Mouse (Mus musculus) embryonic facial prominence, embryonic 11.5 days (tissue): ENCODE data around the gene Uqcr11. TPM values are rescaled to one million over a fixed set of nuclear protein-coding genes. Genes with fewer than 3 reads are reported as not detected.

Source experiments
- ATAC-seq: fragments of 200-750 bp; cut with Nextera tagmentation; replicated peaks from 2 replicates; pipeline ENCODE4 v1.8.0; 2017; ENCODE audit warnings: low read depth; ENCODE audit not compliant: insufficient number of reproducible peaks, low FRiP score, low TSS enrichment
- DNase-seq: peaks from one replicate; pipeline ENCODE4 v3.0.0-alpha.2; 2015; ENCODE audit warnings: low spot score
- H3K27ac ChIP-seq: fragments of 300-500 bp; sonication (generic); replicated peaks from 2 replicates; pipeline ENCODE4 v1.5.1; 2014; ENCODE audit warnings: mild to moderate bottlenecking, low read depth, low read length, control low read depth
- H3K27me3 ChIP-seq: fragments of 300-500 bp; sonication (generic); 2 replicates; pipeline ENCODE4 v1.6.1; 2014; ENCODE audit warnings: mild to moderate bottlenecking, low read length, moderate library complexity, mixed read lengths; ENCODE audit not compliant: control insufficient read depth, insufficient read depth
- H3K36me3 ChIP-seq: fragments of 300-500 bp; sonication (generic); replicated peaks from 2 replicates; pipeline ENCODE4 v1.6.1; 2014; ENCODE audit warnings: low read depth, mild to moderate bottlenecking, low read length, moderate library complexity, mixed read lengths; ENCODE audit not compliant: control insufficient read depth, insufficient read depth
- H3K4me1 ChIP-seq: fragments of 300-500 bp; sonication (generic); 2 replicates; pipeline ENCODE4 v1.6.1; 2014; ENCODE audit warnings: low read length, mixed read lengths; ENCODE audit not compliant: control insufficient read depth, insufficient read depth
- H3K4me2 ChIP-seq: fragments of 300-500 bp; sonication (generic); 2 replicates; pipeline ENCODE4 v1.6.1; 2014; ENCODE audit warnings: low read depth, mild to moderate bottlenecking, control low read depth, low read length, moderate library complexity
- H3K4me3 ChIP-seq: fragments of 300-500 bp; sonication (generic); 2 replicates; pipeline ENCODE4 v1.5.1; 2014; ENCODE audit warnings: low read depth, low read length, control low read depth
- H3K9ac ChIP-seq: fragments of 300-500 bp; sonication (generic); replicated peaks from 2 replicates; pipeline ENCODE4 v1.6.1; 2014; ENCODE audit warnings: mild to moderate bottlenecking, control low read depth, low read length
- H3K9me3 ChIP-seq: fragments of 300-500 bp; sonication (generic); replicated peaks from 2 replicates; pipeline ENCODE4 v1.6.1; 2016; ENCODE audit warnings: mild to moderate bottlenecking, low read length, inconsistent platforms, mixed read lengths; ENCODE audit not compliant: control insufficient read depth
- WGBS: fragments of 180-500 bp; shearing (Covaris S2); extraction: QIAGEN DNeasy Blood & Tissue Kit; methylation state at CpG from one replicate; pipeline ENCODE4 v1.1.7; 2014; 5-methylcytosine and 5-hydroxymethylcytosine counted together
- polyA plus RNA-seq: library from polyadenylated mRNA; unstranded; fragments of >200 nt; fragmentation: Nextera tagmentation; extraction: Ambion mirVana; gene quantifications from 2 replicates; pipeline ENCODE4 v1.2.1, GENCODE M21; 2014

Uqcr11 gene
- polyA plus RNA-seq, 1 experiment from 2014 or later: 377 TPM

DNA sequence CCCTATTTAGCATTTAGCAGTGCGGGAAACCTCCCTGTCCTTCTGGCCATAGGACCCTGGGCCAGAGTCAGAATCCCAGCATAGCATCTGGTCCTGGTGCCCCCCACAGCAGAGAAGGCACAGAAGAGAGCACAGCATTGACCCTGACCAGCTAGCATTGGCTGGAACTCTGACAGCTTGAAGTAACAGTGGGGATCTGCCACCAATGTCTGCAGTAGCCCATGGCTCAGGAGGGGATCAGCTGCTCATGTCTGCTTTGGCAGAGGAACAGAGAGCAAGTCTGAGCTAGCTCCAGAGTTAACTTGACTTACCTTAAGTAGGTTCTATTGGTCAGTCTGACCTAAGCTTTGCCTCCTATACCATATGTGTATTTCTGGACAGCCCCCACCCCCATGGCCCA is 11.2 kb upstream of the Uqcr11 start:
- Histone ChIP-seq H3K4me2 (no peak overlapping the region), H3K27ac (no peak overlapping the region), H3K27me3 (no peaks in the 10 kb centered on the region), H3K9ac (no peak overlapping the region), H3K36me3 (peaks cover 67% of the 10 kb centered on the region), H3K4me3 (no peak overlapping the region), H3K9me3 (no peaks in the 10 kb centered on the region), H3K4me1 (no peaks in the 10 kb centered on the region)
- ATAC-seq: no peak
- no peak for DNase-seq
- 92% methylated on average over 1 of the region's 1 CpGs for WGBS

DNA sequence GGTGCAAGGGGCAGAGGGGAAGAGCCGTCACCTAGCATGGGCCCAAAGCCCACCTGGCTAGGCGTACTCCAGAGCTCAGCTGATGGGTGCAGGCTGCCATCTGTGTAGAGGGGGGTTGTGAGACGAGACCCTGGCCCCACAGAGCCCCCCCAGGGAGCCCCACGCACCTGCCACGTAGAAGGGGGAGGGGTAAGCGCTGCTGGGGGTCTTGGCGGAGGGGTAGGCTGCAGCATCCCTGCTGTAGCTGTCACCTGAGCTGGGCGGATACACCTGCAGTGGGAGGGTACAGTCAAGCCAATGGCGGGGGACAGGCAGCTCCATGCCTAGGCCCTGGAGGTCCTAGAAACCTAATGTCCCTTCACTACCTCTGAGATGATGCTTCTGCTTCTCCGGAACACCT is 10.7 kb upstream of the Uqcr11 start:
- Histone ChIP-seq H3K36me3 (peaks cover 71% of the 10 kb centered on the region), H3K9me3 (no peaks in the 10 kb centered on the region), H3K27me3 (no peaks in the 10 kb centered on the region), H3K27ac (no peak overlapping the region), H3K4me3 (no peak overlapping the region), H3K4me1 (no peaks in the 10 kb centered on the region), H3K9ac (no peak overlapping the region), H3K4me2 (no peak overlapping the region)
- ATAC-seq (no peak), DNase-seq (no peak)
- 90% methylated on average over 10 of the region's 10 CpGs for WGBS

DNA sequence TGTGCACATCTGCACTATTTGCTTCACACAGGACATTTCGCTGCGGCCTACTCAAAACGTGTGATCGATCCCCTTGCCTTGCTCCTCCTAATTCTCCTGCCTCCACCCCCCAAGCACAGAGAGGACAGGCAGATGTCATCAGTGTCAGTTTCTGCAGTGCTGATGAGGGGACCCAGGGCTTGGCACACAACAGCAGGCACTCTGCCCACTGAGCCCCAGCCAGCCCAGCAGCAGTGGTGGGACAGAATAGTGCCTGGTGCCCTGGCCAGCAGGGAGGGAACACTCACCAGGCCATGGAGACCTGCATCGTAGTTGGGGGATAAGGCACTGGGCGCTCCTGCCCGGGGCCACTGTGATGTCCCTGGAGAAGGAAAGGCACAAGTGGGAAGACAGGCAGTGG is 8.9 kb upstream of the Uqcr11 start:
- H3K27me3 ChIP-seq: no peaks in the 10 kb centered on the region
- H3K9ac ChIP-seq: no peak overlapping the region
- no peak overlapping the region for H3K4me2 ChIP-seq
- H3K4me3 ChIP-seq: no peak overlapping the region
- no peak for ATAC-seq
- H3K4me1 ChIP-seq: no peaks in the 10 kb centered on the region
- no peaks in the 10 kb centered on the region for H3K9me3 ChIP-seq
- no peak overlapping the region for H3K27ac ChIP-seq
- peaks cover 74% of the 10 kb centered on the region for H3K36me3 ChIP-seq
- no peak for DNase-seq
- 86% methylated on average over 7 of the region's 7 CpGs for WGBS

DNA sequence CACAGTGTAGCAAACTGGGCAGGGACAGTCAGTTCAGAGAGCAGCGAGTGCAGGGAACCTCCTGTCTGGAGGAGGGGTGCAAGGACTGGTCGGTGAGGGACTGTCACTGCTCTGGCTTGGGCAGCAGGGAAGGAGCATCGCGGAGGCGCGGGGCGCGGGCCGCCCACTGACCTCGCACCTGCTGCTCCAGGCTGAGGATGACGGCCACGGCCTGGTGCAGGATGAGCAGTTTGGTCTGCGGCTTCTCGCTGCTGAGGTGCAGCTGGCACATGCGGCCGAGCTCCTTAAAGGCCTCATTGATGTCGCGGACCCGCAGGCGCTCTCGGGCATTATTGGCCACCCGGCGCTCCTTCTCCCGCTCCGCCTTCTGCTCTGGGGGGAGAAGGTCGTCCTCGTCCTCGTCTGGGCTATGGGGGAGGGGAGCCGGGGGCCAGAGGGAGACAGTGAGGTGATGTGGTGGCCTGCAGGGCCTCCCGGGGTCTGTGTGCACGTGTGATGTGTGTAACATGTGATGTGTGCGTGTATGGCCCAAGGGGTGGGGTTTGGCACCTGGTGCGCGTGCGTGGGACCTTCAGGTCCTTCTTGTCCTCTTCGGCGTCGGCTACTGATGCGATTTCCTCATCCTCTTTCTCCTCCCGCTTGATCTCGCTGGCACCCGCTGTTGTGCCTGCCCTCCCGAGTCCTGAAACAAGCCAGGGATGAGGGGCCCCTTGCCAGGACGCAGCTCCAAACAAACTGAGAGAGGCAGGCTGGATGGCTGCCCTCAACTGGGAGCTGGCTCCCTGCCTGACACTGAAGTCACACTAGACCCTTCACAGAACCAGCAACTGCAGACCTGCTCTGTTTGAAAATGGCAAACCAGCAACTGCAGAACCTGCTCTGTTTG is 6.3 kb upstream of the Uqcr11 start:
- Histone ChIP-seq H3K36me3 (peaks cover 61% of the 10 kb centered on the region), H3K27ac (no peak overlapping the region), H3K27me3 (no peaks in the 10 kb centered on the region), H3K4me1 (no peaks in the 10 kb centered on the region), H3K9me3 (no peaks in the 10 kb centered on the region), H3K9ac (no peak overlapping the region), H3K4me3 (no peak overlapping the region), H3K4me2 (no peak overlapping the region)
- ATAC-seq (no peak), DNase-seq (no peak)
- 90% methylated on average over 44 of the region's 44 CpGs for WGBS

DNA sequence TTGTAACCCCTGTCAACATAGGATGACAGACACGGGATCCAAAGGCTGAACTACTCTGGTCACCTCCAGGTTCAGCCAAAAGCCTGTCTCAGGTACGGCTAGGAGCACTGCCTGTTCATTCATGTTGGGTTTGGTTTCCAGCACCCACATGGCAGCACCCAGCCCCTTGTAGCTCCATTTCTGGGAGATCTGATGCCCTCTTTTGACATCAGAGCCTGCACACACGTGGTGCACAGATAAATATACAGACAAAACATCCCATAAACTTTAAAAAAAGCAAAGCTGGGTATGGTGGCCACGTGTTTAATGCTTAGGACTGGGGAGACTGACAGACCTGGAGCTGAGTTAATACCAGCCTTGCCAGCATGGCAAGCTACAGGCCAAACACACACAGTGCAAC is 1.3 kb upstream of the Uqcr11 start:
- H3K4me3 ChIP-seq: no peak overlapping the region
- H3K27ac ChIP-seq: no peak overlapping the region
- no peak for DNase-seq
- WGBS: 56% methylated on average over 4 of the region's 4 CpGs
- H3K4me2 ChIP-seq: no peak overlapping the region
- ATAC-seq: no peak
- H3K9me3 ChIP-seq: no peaks in the 10 kb centered on the region
- H3K9ac ChIP-seq: no peak overlapping the region
- peaks cover 28% of the 10 kb centered on the region for H3K36me3 ChIP-seq
- no peaks in the 10 kb centered on the region for H3K27me3 ChIP-seq
- H3K4me1 ChIP-seq: no peaks in the 10 kb centered on the region; the same call in none of the 2 replicates

DNA sequence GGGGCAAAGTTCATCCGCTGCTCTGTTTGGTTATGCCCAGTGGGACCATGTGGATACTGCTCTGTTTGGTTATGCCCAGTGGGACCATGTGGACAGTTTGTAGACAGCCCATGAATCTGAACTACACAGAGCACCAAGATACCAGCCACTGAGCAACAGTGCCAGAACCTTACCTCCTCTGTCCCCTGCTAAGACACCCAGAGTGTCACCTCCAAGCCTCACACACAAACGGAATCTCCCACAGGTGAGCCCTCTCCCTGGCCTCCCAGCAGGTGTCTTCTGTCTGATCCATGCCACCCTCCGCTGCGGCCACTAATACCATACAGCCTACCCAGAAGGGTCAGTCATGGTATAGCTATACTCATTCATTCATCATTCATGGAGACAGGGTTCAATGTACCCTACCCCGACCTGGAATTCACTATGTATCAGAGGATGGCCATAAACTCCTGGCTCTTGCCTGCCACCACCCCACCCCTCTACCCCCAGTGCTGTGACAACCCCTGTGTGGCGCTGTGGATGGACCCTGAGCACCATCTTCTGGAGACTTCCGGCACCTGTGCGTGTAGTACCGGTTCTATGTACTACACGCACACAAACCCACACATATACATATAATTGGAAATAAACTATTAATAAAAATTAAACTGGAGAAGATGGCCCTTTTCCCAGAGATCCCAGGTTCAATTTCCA is 1.0 kb downstream of the Uqcr11 start:
- Histone ChIP-seq H3K9ac (peak overlapping the region; percentile 83), H3K4me2 (peak overlapping the region; percentile 83), H3K9me3 (no peaks in the 10 kb centered on the region), H3K4me1 (no peaks in the 10 kb centered on the region; the same call in none of the 2 replicates), H3K36me3 (peaks cover 16% of the 10 kb centered on the region), H3K27ac (no peak overlapping the region), H3K27me3 (no peaks in the 10 kb centered on the region), H3K4me3 (peak overlapping the region; percentile 86)
- 52% methylated on average over 10 of the region's 10 CpGs for WGBS
- DNase-seq: no peak
- ATAC-seq: no peak

DNA sequence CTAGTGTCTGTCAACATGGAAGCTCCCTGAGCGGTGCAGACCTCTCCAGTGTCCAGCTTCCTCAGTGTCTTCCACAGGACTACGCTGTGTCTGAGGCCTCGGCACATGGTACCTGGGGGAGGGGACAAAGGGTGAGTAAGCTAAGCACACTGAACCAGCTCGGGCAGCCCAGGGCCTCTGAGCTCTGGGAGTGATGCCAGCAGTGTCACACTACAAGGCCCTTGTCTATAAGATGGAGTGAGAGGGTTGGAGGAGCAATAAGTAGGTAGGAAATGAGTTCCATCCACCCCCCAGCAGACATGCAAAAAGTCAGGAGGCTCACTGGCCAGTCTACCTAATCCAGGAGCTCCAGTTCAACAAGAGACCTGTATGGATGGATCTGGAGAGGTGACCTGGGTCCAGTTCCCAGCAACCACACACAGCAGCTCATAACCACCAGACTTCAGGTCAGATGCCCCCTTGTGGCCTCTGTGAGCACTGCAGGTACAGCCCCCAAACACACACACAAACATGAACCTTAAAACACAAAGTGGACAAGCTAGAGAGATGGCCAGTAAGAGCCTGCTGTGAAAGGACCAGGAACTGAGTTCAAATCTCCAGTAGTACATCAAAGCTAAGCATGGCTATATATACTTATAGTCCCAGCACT is 3.5 kb downstream of the Uqcr11 start:
- WGBS: 96% methylated on average over 4 of the region's 4 CpGs
- H3K4me3 ChIP-seq: no peak overlapping the region
- H3K4me1 ChIP-seq: no peaks in the 10 kb centered on the region; the same call in none of the 2 replicates
- no peak overlapping the region for H3K4me2 ChIP-seq
- peak; percentile 21 for DNase-seq
- ATAC-seq: no peak
- no peak overlapping the region for H3K9ac ChIP-seq
- peaks cover 8% of the 10 kb centered on the region for H3K36me3 ChIP-seq
- H3K27me3 ChIP-seq: no peaks in the 10 kb centered on the region
- no peak overlapping the region for H3K27ac ChIP-seq
- H3K9me3 ChIP-seq: no peaks in the 10 kb centered on the region
